Mouse (Mus musculus): ENCODE measurements at regions not wholly inside any gene's neighbourhood (a gene's known extent, or its start where the extent isn't known, plus 50 kb on each side); places are given as distances from the start of the nearest gene placed in this dataset. TPM values are rescaled to one million over a fixed set of nuclear protein-coding genes. Genes with fewer than 3 reads are reported as not detected.

GRCm38 (mm10) chr7:53854077-53854476 is 981.2 kb upstream of the Luzp2 start:
- ATAC-seq (replicated peaks; ENCODE audit: extremely low read depth, insufficient read depth, low FRiP score), result no peak
- H3K9ac ChIP-seq (ENCODE audit: low read length), result no peak overlapping the region
- H3K4me1 ChIP-seq (ENCODE audit: control insufficient read depth, insufficient read depth, low read length), result no peaks in the 10 kb centered on the region
- H3K4me3 ChIP-seq (ENCODE audit: low read length), result no peak overlapping the region
- H3K27ac ChIP-seq (ENCODE audit: low read length), result no peak overlapping the region
- no peaks in the 10 kb centered on the region for H3K9me3 ChIP-seq (replicated peaks; ENCODE audit: control insufficient read depth, low read length)
- no peak overlapping the region for H3K4me2 ChIP-seq (ENCODE audit: low read depth, low read length)
- no peaks in the 10 kb centered on the region for H3K27me3 ChIP-seq (ENCODE audit: control insufficient read depth, insufficient read depth, low read length)
- H3K36me3 ChIP-seq (ENCODE audit: control insufficient read depth, insufficient read depth), result no peaks in the 10 kb centered on the region
- WGBS, result 58% methylated on average over 3 of the region's 3 CpGs

- Histone ChIP-seq H3K4me2 (ENCODE audit: low read depth, low read length) (no peak overlapping the region), H3K9ac (ENCODE audit: low read length) (no peak overlapping the region), H3K27me3 (ENCODE audit: control insufficient read depth, insufficient read depth, low read length) (no peaks in the 10 kb centered on the region), H3K36me3 (ENCODE audit: control insufficient read depth, insufficient read depth) (no peaks in the 10 kb centered on the region), H3K27ac (ENCODE audit: low read length) (no peak overlapping the region), H3K4me3 (ENCODE audit: low read length) (no peak overlapping the region), H3K9me3 (replicated peaks; ENCODE audit: control insufficient read depth, low read length) (no peaks in the 10 kb centered on the region), H3K4me1 (ENCODE audit: control insufficient read depth, insufficient read depth, low read length) (no peaks in the 10 kb centered on the region)
- peak; percentile 60; the same call in 1 of the 2 replicates for ATAC-seq (replicated peaks; ENCODE audit: extremely low read depth, insufficient read depth, low FRiP score)
- 85% methylated on average over 2 of the region's 2 CpGs for WGBS
Observed at GRCm38 (mm10) chr7:53872480-53873200, 962.7 kb upstream of the Luzp2 start.

- no peak overlapping the region for H3K9ac ChIP-seq (ENCODE audit: low read length)
- 74% methylated on average over 2 of the region's 2 CpGs for WGBS
- ATAC-seq (replicated peaks; ENCODE audit: extremely low read depth, insufficient read depth, low FRiP score), result no peak
- no peaks in the 10 kb centered on the region for H3K36me3 ChIP-seq (ENCODE audit: control insufficient read depth, insufficient read depth)
- no peak overlapping the region for H3K4me3 ChIP-seq (ENCODE audit: low read length)
- no peaks in the 10 kb centered on the region for H3K27me3 ChIP-seq (ENCODE audit: control insufficient read depth, insufficient read depth, low read length)
- no peak overlapping the region for H3K27ac ChIP-seq (ENCODE audit: low read length)
- no peak overlapping the region for H3K4me2 ChIP-seq (ENCODE audit: low read depth, low read length)
- no peaks in the 10 kb centered on the region for H3K9me3 ChIP-seq (replicated peaks; ENCODE audit: control insufficient read depth, low read length)
- H3K4me1 ChIP-seq (ENCODE audit: control insufficient read depth, insufficient read depth, low read length), result no peaks in the 10 kb centered on the region
Observed at GRCm38 (mm10) chr7:53912992-53913391, 922.3 kb upstream of the Luzp2 start.

DNA sequence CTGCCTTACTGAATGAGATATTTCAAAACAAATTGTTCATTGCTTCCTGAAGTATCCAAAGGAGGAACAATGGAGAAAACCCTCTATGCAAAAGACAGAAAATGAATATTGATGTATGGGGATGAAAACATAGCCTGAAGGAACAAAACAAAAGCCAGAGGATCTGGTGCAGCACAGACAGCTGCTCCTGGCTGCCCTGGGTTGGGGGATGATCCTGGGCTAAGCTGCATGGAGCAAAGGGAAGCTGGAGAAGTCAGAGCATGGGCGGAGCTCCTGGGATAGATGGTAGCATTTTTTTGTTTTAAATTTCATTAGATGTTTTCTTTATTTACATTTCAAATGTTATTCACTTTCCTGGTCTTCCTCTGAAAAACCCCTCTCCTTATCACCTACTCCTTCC is 879.6 kb upstream of the Luzp2 start:
- no peak for ATAC-seq (replicated peaks; ENCODE audit: extremely low read depth, insufficient read depth, low FRiP score)
- no peaks in the 10 kb centered on the region for H3K36me3 ChIP-seq (ENCODE audit: control insufficient read depth, insufficient read depth)
- WGBS, result 83% methylated on average over 1 of the region's 1 CpGs
- H3K4me3 ChIP-seq (ENCODE audit: low read length), result no peak overlapping the region
- H3K27me3 ChIP-seq (ENCODE audit: control insufficient read depth, insufficient read depth, low read length), result no peaks in the 10 kb centered on the region
- no peaks in the 10 kb centered on the region for H3K4me1 ChIP-seq (ENCODE audit: control insufficient read depth, insufficient read depth, low read length)
- no peak overlapping the region for H3K9ac ChIP-seq (ENCODE audit: low read length)
- no peaks in the 10 kb centered on the region for H3K9me3 ChIP-seq (replicated peaks; ENCODE audit: control insufficient read depth, low read length)
- no peak overlapping the region for H3K4me2 ChIP-seq (ENCODE audit: low read depth, low read length)
- H3K27ac ChIP-seq (ENCODE audit: low read length), result no peak overlapping the region

GRCm38 (mm10) chr7:53975480-53975879 is 859.8 kb upstream of the Luzp2 start:
- Histone ChIP-seq H3K9me3 (replicated peaks; ENCODE audit: control insufficient read depth, low read length) (no peaks in the 10 kb centered on the region; the same call in 1 of the 2 replicates), H3K4me1 (ENCODE audit: control insufficient read depth, insufficient read depth, low read length) (no peaks in the 10 kb centered on the region), H3K27ac (ENCODE audit: low read length) (no peak overlapping the region), H3K36me3 (ENCODE audit: control insufficient read depth, insufficient read depth) (no peaks in the 10 kb centered on the region), H3K27me3 (ENCODE audit: control insufficient read depth, insufficient read depth, low read length) (no peaks in the 10 kb centered on the region), H3K4me3 (ENCODE audit: low read length) (no peak overlapping the region), H3K9ac (ENCODE audit: low read length) (no peak overlapping the region), H3K4me2 (ENCODE audit: low read depth, low read length) (no peak overlapping the region)
- no peak for ATAC-seq (replicated peaks; ENCODE audit: extremely low read depth, insufficient read depth, low FRiP score)

DNA sequence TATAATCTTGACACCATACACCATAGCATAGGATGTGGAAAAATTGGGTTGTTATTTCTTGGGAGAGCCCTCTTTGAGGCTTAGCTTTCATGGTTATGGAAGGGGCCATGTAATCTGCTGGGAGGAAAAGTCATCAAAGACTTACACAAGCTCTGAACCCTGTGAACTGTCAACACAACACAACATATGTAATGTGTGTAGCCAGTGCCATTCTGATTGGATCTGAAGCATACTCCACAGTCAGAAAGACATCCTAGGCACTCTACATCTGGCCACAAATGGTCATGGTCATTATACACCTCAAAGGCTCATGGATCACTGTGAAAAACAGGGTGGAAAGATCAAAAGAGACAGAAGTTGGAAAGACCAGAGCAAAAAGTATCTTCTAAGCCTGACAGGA is 839.3 kb upstream of the Luzp2 start:
- H3K9ac ChIP-seq (ENCODE audit: low read length), result no peak overlapping the region
- no peaks in the 10 kb centered on the region for H3K27me3 ChIP-seq (ENCODE audit: control insufficient read depth, insufficient read depth, low read length)
- no peaks in the 10 kb centered on the region for H3K4me1 ChIP-seq (ENCODE audit: control insufficient read depth, insufficient read depth, low read length)
- H3K27ac ChIP-seq (ENCODE audit: low read length), result no peak overlapping the region
- H3K4me2 ChIP-seq (ENCODE audit: low read depth, low read length), result no peak overlapping the region
- H3K9me3 ChIP-seq (replicated peaks; ENCODE audit: control insufficient read depth, low read length), result no peaks in the 10 kb centered on the region
- ATAC-seq (replicated peaks; ENCODE audit: extremely low read depth, insufficient read depth, low FRiP score), result no peak
- H3K36me3 ChIP-seq (ENCODE audit: control insufficient read depth, insufficient read depth), result no peaks in the 10 kb centered on the region
- H3K4me3 ChIP-seq (ENCODE audit: low read length), result no peak overlapping the region

DNA sequence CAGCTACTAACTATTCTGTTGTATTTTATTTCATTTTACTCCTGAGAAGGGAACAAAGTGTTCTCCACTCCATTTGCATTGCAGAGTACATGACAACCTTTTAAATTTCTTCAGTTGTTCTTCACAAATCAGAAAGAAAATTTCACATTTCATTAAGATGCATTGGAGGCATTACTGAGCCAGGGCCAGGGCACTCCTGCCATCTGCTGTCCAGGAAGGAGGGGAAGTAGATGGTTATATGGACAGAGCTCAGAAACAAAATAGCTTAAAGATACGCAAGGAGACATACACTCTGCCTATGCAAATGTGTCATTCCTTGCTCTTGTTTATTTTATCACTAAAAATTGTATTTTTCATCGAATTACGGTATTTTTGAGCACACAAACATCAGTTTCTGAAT is 826.6 kb upstream of the Luzp2 start:
- H3K9ac ChIP-seq (ENCODE audit: low read length), result no peak overlapping the region
- no peak overlapping the region for H3K4me2 ChIP-seq (ENCODE audit: low read depth, low read length)
- WGBS, result 60% methylated on average over 3 of the region's 3 CpGs
- no peak overlapping the region for H3K27ac ChIP-seq (ENCODE audit: low read length)
- no peaks in the 10 kb centered on the region for H3K27me3 ChIP-seq (ENCODE audit: control insufficient read depth, insufficient read depth, low read length)
- no peaks in the 10 kb centered on the region for H3K4me1 ChIP-seq (ENCODE audit: control insufficient read depth, insufficient read depth, low read length)
- H3K9me3 ChIP-seq (replicated peaks; ENCODE audit: control insufficient read depth, low read length), result no peaks in the 10 kb centered on the region
- H3K36me3 ChIP-seq (ENCODE audit: control insufficient read depth, insufficient read depth), result no peaks in the 10 kb centered on the region
- no peak overlapping the region for H3K4me3 ChIP-seq (ENCODE audit: low read length)
- ATAC-seq (replicated peaks; ENCODE audit: extremely low read depth, insufficient read depth, low FRiP score), result no peak

Small RNA genes lying in the stretch of these regions (microRNA-seq; reads per million reads assigned to microRNA genes)
- gene Gm27921 (not detected), gene Mir6238 (not detected)

Measured in heart, embryonic 16.5 days (tissue).